Mouse (Mus musculus) midbrain, embryonic 10.5 days (tissue): Measurements from ENCODE around the gene Hapln1. TPM values are rescaled to one million over a fixed set of nuclear protein-coding genes. Genes with fewer than 3 reads are reported as not detected.

ENCODE experiments used
- DNase-seq: peaks from one replicate; pipeline ENCODE4 v3.0.0-alpha.2; 2017; ENCODE audit warnings: low spot score
- H3K27ac ChIP-seq: fragments of 300-500 bp; sonication (generic); replicated peaks from 2 replicates; pipeline ENCODE4 v1.5.1; 2016; ENCODE audit warnings: mild to moderate bottlenecking
- H3K27me3 ChIP-seq: fragments of 300-500 bp; sonication (generic); 2 replicates; pipeline ENCODE4 v1.6.1; 2016; ENCODE audit warnings: low read depth, mild to moderate bottlenecking; ENCODE audit not compliant: poor library complexity, severe bottlenecking
- H3K36me3 ChIP-seq: fragments of 300-500 bp; sonication (generic); 2 replicates; pipeline ENCODE4 v1.6.1; 2016; ENCODE audit warnings: mild to moderate bottlenecking, moderate library complexity
- H3K4me1 ChIP-seq: fragments of 300-500 bp; sonication (generic); 2 replicates; pipeline ENCODE4 v1.6.1; 2016
- H3K4me3 ChIP-seq: fragments of 300-500 bp; sonication (generic); 2 replicates; pipeline ENCODE4 v1.5.1; 2016; ENCODE audit warnings: mild to moderate bottlenecking, moderate library complexity
- H3K9me3 ChIP-seq: fragments of 300-500 bp; sonication (generic); replicated peaks from 2 replicates; pipeline ENCODE4 v1.6.1; 2016; ENCODE audit warnings: mild to moderate bottlenecking
- WGBS: fragments of 180-500 bp; shearing (Covaris S2); methylation state at CpG from one replicate; pipeline ENCODE4 v1.1.7; 2016; 5-methylcytosine and 5-hydroxymethylcytosine counted together
- polyA plus RNA-seq: library from polyadenylated mRNA; unstranded; fragments of >200 nt; fragmentation: Nextera tagmentation; extraction: Ambion mirVana; gene quantifications from 2 replicates; pipeline ENCODE4 v1.2.1, GENCODE M21; 2016

The Hapln1 gene
- polyA plus RNA-seq: 17.5 and 22.0 TPM in 2 replicates

DNA sequence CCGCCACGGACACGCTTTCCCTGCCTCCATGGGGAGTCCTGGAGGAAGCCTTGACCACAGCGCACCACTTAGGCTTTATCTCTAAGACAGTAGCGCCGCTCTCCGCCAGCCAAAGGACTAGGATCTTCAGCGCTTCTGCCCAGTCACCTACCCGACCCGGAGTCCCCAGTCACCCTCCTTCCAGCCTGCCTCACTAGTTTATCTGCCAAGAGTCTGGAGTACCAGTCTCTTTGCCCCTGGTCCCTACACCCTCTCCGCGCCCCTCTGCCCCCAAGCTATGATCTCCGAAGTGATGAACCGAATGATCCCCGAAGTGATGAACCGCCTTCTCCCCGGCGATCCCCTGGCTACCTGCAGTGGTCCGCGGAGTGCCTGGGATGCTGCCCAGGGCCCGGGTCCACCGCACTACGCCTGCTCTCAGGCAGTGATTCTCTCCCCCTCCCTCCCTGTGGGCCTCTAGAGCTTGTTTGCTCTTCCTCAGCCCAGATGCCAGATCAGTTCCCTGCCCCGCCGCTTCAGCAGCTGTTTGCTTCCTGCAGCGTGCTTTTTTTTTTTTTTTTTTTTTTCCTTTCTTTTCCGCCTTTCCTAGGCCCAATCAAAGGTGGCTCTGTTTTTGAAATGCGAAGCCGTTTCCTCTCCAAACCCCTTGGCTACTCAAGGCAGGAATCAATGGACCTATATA lies at the start of gene Hapln1:
Gene Hapln1 (plus strand): TSS at position 592 of the 682 bp plus-strand sequence.
- Histone ChIP-seq H3K27me3 (no peaks in the 10 kb centered on the region), H3K9me3 (no peaks in the 10 kb centered on the region), H3K36me3 (no peaks in the 10 kb centered on the region), H3K4me3 (peak within 1 kb of the TSS; percentile 64), H3K4me1 (peaks cover 26% of the 10 kb centered on the region), H3K27ac (peak within 1 kb of the TSS; percentile 81)
- peak; percentile 70 for DNase-seq
- under 1% methylated on average over 29 of the region's 29 CpGs for WGBS

DNA sequence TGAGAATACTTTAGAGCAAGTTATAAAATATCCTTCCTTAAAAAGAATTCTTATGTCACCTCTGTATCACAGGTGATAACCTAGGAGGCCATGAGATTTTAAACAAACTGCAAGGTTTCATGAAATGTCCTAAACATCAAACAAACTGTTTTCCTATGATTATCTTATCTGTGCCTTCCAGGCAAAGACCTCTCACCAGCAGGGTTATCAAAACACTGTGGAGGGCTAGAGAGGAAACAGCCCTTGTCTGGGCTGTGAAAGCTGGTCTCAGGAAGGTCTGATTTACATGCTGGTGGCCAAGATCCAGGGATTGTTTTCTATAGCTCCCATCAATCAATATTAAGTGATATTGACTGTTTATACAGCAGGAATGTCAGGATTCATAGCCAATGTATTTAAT lies 46.4 kb upstream of the Hapln1 start:
- Histone ChIP-seq H3K4me3 (no peak overlapping the region), H3K36me3 (no peaks in the 10 kb centered on the region)

DNA sequence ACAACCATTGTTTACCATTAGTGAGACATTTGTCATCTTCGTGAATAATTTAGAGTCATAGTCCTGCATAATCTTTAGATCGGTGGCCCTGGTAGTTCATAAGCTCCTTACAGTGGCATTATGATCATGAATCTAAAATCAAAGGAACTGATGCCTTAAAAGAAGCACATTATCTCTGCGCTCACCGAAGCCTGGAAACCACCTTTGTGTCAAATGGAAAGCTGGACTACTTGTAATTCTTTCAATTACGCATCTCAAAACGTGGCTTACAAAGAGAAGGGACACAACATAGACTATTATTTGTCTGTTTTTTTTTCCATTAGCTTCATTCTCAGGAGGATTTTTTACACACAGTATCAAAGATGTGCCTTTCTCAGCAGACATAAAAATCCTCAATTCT lies 45.9 kb upstream of the Hapln1 start:
- Histone ChIP-seq H3K27ac (no peak overlapping the region), H3K36me3 (no peaks in the 10 kb centered on the region), H3K4me3 (no peak overlapping the region), H3K9me3 (no peaks in the 10 kb centered on the region), H3K4me1 (no peaks in the 10 kb centered on the region), H3K27me3 (no peaks in the 10 kb centered on the region)
- DNase-seq: no peak
- WGBS: 65% methylated on average over 6 of the region's 6 CpGs

More for the DNA sequence above, 46.4 kb upstream of the Hapln1 start:
- no peak for DNase-seq
- Histone ChIP-seq H3K27me3 (no peaks in the 10 kb centered on the region), H3K4me1 (no peaks in the 10 kb centered on the region), H3K27ac (no peak overlapping the region), H3K9me3 (no peaks in the 10 kb centered on the region)

DNA sequence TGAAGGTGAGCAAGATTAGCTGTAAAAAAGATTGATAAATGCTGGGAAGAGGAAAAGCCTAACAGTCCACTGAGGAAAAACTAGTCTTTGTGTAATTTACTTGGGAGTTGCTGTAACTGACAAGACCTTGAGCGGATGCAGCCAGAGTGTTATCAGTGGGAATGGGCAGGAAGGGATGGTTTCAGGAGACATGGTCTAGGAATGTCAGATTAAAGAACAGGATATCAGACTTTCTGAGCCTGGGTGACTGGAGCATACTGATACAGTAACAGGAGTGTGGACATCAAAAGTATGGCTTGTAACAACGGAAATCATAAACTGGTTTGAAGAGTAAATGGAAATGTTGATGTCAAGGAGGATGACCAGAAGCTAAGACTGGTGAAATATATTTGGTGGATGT lies 43.0 kb upstream of the Hapln1 start:
- Histone ChIP-seq H3K36me3 (no peaks in the 10 kb centered on the region), H3K27me3 (no peaks in the 10 kb centered on the region), H3K9me3 (no peaks in the 10 kb centered on the region), H3K4me1 (no peaks in the 10 kb centered on the region), H3K4me3 (no peak overlapping the region), H3K27ac (no peak overlapping the region)
- no peak for DNase-seq
- WGBS: 90% methylated on average over 2 of the region's 2 CpGs

DNA sequence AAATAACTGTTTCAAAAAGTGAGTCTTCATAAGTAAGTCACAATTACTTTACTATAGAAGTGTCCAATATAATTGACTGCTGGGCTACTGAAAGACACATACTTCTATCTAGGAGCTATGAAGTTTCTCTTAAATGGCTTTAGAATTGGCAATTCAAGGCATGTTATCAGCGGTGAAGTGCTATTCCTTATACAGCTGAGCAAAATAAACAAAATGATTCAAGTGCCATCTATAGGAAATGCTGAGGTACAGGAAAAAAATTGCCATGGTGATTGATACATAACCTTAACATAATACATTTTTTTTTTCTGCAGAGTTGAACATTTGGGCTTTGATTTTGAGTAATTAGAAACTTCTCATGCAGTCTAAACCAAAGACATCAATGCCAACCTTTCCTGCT lies 40.2 kb upstream of the Hapln1 start:
- no peaks in the 10 kb centered on the region for H3K36me3 ChIP-seq
- WGBS: 90% methylated on average over 1 of the region's 1 CpGs
- H3K27ac ChIP-seq: no peak overlapping the region
- H3K27me3 ChIP-seq: no peaks in the 10 kb centered on the region
- H3K9me3 ChIP-seq: no peaks in the 10 kb centered on the region
- DNase-seq: no peak
- H3K4me1 ChIP-seq: no peaks in the 10 kb centered on the region
- H3K4me3 ChIP-seq: no peak overlapping the region

DNA sequence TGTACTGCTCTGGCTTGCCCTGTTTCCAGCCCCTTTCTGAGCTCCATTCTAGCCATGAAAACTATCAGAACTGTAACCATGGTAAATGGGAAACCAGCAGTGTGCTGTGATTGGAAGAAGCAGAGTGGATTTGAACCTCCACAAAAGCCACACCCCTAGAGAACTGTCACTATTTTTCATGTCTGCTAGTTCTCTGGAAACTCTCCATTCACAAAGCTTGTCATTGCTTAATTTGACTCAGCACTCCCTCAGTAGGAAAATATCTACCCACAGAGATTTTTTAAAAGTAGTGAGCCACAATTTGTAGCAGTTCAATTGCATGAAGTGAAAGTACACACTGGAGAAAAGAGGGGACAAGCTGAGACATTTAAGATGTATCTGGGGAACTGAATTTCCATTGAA lies 18.1 kb upstream of the Hapln1 start:
- DNase-seq: no peak
- H3K4me3 ChIP-seq: no peak overlapping the region
- no peaks in the 10 kb centered on the region for H3K9me3 ChIP-seq
- H3K4me1 ChIP-seq: no peaks in the 10 kb centered on the region
- no peaks in the 10 kb centered on the region for H3K27me3 ChIP-seq
- H3K36me3 ChIP-seq: no peaks in the 10 kb centered on the region
- H3K27ac ChIP-seq: no peak overlapping the region

DNA sequence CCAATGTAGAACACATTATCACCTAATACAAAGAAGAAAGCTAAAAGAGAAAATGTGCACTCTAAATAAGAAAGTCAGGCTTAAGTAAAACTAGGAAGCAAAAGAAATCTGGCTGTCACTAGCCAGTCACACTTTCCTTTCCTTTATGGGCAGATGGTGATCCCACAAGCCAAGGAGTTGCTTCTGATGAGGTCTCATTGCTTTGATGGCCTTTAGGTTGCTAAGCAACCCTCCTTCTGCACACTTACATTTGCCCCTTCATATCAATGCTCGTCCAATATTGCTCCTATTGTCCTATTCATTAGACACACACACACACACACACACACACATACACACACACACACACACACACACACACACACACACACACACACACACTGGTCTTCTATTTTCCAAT lies 10.9 kb upstream of the Hapln1 start:
- H3K4me3 ChIP-seq: no peak overlapping the region
- peaks cover 4% of the 10 kb centered on the region; the same call in 1 of the 2 replicates for H3K4me1 ChIP-seq
- H3K27me3 ChIP-seq: no peaks in the 10 kb centered on the region
- DNase-seq: no peak
- no peaks in the 10 kb centered on the region for H3K9me3 ChIP-seq
- WGBS: 16% methylated on average over 1 of the region's 1 CpGs
- H3K27ac ChIP-seq: no peak overlapping the region
- no peaks in the 10 kb centered on the region for H3K36me3 ChIP-seq

DNA sequence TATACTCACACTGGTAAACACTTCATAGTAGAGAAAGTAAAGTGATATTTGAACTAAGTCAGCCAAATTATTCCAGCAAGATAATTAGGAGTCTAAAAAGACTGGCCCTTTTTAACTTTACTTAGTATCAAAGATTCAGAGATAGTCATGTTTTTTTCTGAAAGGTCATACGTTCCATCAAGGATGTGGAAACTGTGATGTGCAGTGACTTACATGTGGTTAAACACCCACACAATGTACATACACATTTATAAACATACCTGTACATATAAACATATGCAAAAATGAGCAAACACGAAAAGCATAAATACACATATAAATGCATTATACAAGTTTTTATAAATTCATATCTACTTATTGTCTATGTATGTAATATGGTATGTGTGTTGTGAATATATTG lies 9.2 kb upstream of the Hapln1 start:
- Histone ChIP-seq H3K9me3 (no peaks in the 10 kb centered on the region), H3K4me3 (no peak overlapping the region), H3K27ac (no peak overlapping the region), H3K4me1 (peaks cover 4% of the 10 kb centered on the region; the same call in 1 of the 2 replicates), H3K27me3 (no peaks in the 10 kb centered on the region), H3K36me3 (no peaks in the 10 kb centered on the region)
- no peak for DNase-seq
- WGBS: 86% methylated on average over 2 of the region's 2 CpGs

DNA sequence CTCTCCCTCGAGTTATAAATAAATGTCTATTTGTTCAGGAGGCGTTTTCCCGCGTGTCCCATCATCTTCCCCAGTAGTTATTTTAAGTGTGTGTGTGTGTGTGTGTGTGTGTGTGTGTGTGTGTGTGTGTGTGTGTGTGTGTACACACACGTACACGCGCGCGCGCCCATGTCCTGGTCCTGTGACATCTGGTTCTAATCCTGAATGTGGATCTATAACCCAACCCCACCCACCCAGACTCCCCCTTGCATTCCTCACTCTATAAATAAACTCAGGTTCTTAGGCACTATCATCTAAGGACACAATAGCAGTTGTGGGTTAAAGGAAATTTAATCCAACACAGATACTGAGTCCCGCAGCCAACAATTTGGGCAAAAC lies 280 bp downstream of the Hapln1 start:
- Histone ChIP-seq H3K27ac (peak overlapping the region; percentile 81), H3K4me3 (peak overlapping the region; percentile 64), H3K9me3 (no peaks in the 10 kb centered on the region), H3K36me3 (no peaks in the 10 kb centered on the region), H3K27me3 (no peaks in the 10 kb centered on the region), H3K4me1 (peaks cover 26% of the 10 kb centered on the region)
- 42% methylated on average over 11 of the region's 11 CpGs for WGBS
- DNase-seq: peak; percentile 29

DNA sequence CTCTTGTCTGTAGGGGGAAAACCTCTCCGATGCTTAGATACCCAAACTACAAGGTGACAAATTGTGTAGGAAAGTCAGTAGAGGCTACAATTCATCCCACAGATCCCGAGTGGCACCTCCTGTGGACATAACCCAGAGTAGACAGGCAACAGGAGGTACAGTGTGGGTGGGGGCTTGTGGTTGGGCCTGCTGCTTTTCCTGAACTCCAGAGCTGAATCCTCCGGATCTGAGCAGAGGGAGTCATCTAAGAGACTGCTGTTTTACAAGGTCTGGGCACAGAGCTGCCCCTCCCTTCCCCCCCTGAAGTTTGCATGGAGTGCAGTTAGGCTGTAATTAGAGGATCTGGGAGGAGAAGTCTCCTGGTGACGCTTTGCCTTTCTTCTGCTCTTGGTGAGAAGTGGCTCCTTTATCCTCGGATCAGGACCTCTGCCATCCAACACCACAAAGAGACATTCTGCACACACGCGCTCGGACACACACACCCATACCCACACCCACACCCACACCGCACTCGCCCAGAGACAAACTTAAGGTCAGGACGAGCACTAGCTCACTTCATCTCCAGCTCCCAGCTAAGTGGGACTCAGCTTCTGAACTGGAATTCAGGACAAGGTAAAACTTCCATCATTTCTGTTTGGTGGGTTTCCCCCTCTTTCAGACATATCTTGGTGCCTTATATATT lies 846 bp downstream of the Hapln1 start:
- Histone ChIP-seq H3K9me3 (no peaks in the 10 kb centered on the region), H3K4me3 (peak overlapping the region; percentile 29), H3K27ac (no peak overlapping the region; the same call in 1 of the 2 replicates), H3K27me3 (no peaks in the 10 kb centered on the region), H3K36me3 (no peaks in the 10 kb centered on the region), H3K4me1 (peaks cover 26% of the 10 kb centered on the region)
- peak; percentile 36 for DNase-seq
- WGBS: 33% methylated on average over 11 of the region's 11 CpGs

DNA sequence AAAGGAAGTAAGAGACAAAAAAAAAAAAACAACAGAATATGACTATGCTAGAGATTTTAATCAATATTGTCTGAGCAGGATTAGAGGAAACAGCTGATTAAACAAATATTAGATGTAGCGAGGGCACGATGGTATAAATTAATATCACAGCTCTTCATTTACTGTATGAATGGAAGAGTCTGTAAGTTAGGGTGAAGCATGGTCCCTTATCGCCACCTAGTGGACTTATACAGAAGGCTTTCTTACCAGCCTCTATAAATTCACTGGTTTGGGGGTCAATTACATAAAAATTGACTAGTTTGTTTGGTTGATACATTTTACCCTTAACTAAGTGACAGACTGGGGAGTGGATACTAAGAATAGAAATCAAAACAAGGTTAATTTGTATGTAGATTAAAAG lies 3.4 kb downstream of the Hapln1 start:
- Histone ChIP-seq H3K36me3 (no peaks in the 10 kb centered on the region), H3K4me3 (no peak overlapping the region), H3K9me3 (no peaks in the 10 kb centered on the region), H3K27ac (no peak overlapping the region), H3K27me3 (no peaks in the 10 kb centered on the region), H3K4me1 (peaks cover 20% of the 10 kb centered on the region)
- 15% methylated on average over 3 of the region's 3 CpGs for WGBS
- DNase-seq: no peak

DNA sequence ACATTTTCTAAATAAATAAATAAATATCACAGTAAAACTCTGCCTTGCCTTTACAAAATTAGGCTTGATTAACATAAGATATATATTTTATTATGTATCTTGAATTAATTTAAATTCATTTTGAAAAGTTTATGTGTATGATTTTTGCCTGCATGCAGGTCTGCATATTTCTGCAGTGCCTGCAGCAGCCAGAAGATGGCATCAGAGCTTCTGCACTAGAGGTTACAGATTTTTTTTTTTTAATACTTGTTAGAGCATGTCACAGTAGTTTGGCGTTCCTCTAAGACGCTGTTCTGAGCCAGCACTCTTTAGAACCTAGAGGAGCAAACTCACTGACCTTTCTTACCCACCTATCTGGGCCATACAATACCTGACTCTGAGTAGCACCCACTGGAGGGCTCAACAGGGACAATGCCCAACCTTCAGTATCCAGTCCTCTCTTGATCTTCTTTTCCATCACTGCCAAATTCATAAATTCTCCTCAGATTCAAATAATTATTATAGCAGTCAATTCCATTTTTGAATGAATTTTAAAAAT lies 8.7 kb downstream of the Hapln1 start:
- H3K4me1 ChIP-seq: no peaks in the 10 kb centered on the region
- H3K9me3 ChIP-seq: no peaks in the 10 kb centered on the region
- peak; percentile 37 for DNase-seq
- no peak overlapping the region for H3K4me3 ChIP-seq
- 42% methylated on average over 2 of the region's 2 CpGs for WGBS
- H3K27me3 ChIP-seq: no peaks in the 10 kb centered on the region
- no peak overlapping the region for H3K27ac ChIP-seq
- H3K36me3 ChIP-seq: no peaks in the 10 kb centered on the region

DNA sequence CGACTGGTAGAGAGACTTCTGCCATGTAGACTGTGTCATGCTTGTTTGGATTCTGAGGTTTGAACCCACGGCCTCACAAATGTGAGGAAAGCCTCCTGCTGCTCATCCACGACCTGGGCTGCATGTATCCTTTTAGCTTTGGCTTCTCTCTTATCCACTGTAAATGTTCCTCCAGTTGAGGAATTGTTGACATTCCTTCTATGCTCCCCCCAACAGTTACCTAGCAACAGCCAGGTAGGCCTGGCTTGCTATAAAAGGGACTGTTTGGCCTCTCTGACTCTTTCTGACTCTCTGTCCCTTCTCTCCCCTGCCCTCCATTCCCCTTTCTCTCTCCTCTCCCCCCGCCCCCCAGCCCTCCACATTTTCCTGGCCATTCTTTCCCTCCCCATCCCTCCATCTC lies 9.9 kb downstream of the Hapln1 start:
- WGBS: 63% methylated on average over 4 of the region's 4 CpGs
- H3K36me3 ChIP-seq: no peaks in the 10 kb centered on the region
- no peaks in the 10 kb centered on the region for H3K4me1 ChIP-seq
- no peak for DNase-seq
- H3K4me3 ChIP-seq: no peak overlapping the region
- no peaks in the 10 kb centered on the region for H3K9me3 ChIP-seq
- no peaks in the 10 kb centered on the region for H3K27me3 ChIP-seq
- no peak overlapping the region for H3K27ac ChIP-seq
